Mouse (Mus musculus): ENCODE measurements around the gene Sik2. TPM values are rescaled to one million over a fixed set of nuclear protein-coding genes. Genes with fewer than 3 reads are reported as not detected.

Sik2 gene
- polyA plus RNA-seq, 1 experiment from 2014 or later = 18.2 TPM

DNA sequence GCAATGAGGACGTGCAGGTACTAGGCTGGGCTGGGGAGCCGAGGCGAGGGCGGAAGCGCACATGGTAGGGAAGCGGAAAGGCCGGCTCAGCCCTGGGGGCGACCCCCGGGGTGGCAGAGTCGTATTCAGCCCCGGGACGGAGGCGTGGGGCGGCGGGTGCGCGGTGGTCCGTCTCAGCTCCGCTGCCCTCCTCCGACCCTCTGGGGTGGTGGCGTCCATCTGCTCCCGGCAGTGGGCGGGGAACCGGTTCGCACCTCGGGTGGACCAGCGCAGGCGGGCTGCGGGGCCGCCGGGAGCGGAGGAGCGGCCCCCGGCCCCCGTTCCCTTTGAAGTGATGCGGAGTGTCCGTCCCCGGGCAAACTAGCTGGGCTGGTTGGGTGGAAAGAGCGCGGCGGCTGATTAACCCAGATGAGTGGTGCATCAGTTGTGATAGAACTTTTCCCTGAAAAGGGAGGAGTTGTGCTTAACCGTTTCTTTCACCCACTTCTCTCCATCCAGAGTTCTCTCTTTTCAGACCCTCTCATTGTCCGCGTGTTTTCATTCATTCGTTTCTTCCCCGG lies 151.7 kb downstream of the Sik2 start:
- no peaks in the 10 kb centered on the region for H3K9me3 ChIP-seq (replicated peaks)
- peak overlapping the region; percentile 83 for H3K9ac ChIP-seq
- H3K4me1 ChIP-seq = peaks cover 35% of the 10 kb centered on the region
- H3K4me3 ChIP-seq (replicated peaks) = peak overlapping the region; percentile 88
- peak overlapping the region; percentile 93 for H3K27ac ChIP-seq
- no peaks in the 10 kb centered on the region for H3K27me3 ChIP-seq
- peak overlapping the region; percentile 83 for H3K4me2 ChIP-seq
- peak; percentile 74; the same call in 1 of the 2 replicates for ATAC-seq (replicated peaks; ENCODE audit: low FRiP score)
- WGBS = under 1% methylated on average over 46 of the region's 46 CpGs
- peaks cover 35% of the 10 kb centered on the region for H3K36me3 ChIP-seq

- Histone ChIP-seq H3K9me3 (replicated peaks) (no peaks in the 10 kb centered on the region), H3K4me3 (replicated peaks) (peak overlapping the region; percentile 88), H3K36me3 (peaks cover 28% of the 10 kb centered on the region), H3K4me2 (peak overlapping the region; percentile 83), H3K27ac (peak overlapping the region; percentile 93), H3K4me1 (peaks cover 35% of the 10 kb centered on the region), H3K27me3 (no peaks in the 10 kb centered on the region), H3K9ac (peak overlapping the region; percentile 83)
- ATAC-seq (replicated peaks; ENCODE audit: low FRiP score) = peak; percentile 92
- under 1% methylated on average over 45 of the region's 45 CpGs for WGBS
These were observed 152.4 kb downstream of the Sik2 start for GRCm38 (mm10) chr9:50856341-50857081.

DNA sequence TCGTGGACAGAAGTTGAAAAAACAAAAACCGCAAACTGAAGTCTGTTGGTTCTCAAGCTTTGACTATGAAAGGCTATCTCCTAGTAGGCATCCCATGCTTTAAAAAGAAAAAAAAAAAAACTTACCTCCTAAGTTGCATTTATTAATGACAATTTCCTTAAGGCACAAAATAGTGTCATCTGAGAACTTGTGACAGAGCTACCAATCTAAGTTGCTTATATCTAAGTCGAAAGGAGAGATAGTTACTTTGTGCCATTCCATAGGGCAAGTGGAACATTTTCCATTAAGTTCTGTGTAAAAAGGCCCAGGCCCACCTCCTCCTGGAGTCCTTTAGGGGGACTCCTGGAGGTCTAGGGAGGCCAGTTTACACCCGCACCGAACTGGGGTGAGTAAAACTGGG lies 153.1 kb downstream of the Sik2 start:
- H3K4me1 ChIP-seq = peaks cover 38% of the 10 kb centered on the region
- no peak overlapping the region for H3K9ac ChIP-seq
- H3K4me2 ChIP-seq = peak overlapping the region; percentile 83
- ATAC-seq (replicated peaks; ENCODE audit: low FRiP score) = no peak
- peaks cover 21% of the 10 kb centered on the region for H3K36me3 ChIP-seq
- no peaks in the 10 kb centered on the region for H3K9me3 ChIP-seq (replicated peaks)
- H3K27me3 ChIP-seq = no peaks in the 10 kb centered on the region
- peak overlapping the region; percentile 93 for H3K27ac ChIP-seq
- 65% methylated on average over 5 of the region's 5 CpGs for WGBS
- H3K4me3 ChIP-seq (replicated peaks) = peak overlapping the region; percentile 88; the same call in 1 of the 2 replicates

- 89% methylated on average over 5 of the region's 5 CpGs for WGBS
- Histone ChIP-seq H3K27ac (no peak overlapping the region), H3K9ac (no peak overlapping the region), H3K9me3 (replicated peaks) (no peaks in the 10 kb centered on the region), H3K4me3 (replicated peaks) (no peak overlapping the region), H3K27me3 (no peaks in the 10 kb centered on the region), H3K4me1 (peaks cover 43% of the 10 kb centered on the region), H3K4me2 (no peak overlapping the region), H3K36me3 (peaks cover 16% of the 10 kb centered on the region)
- no peak for ATAC-seq (replicated peaks; ENCODE audit: low FRiP score)
These were observed 153.6 kb downstream of the Sik2 start for GRCm38 (mm10) chr9:50855133-50855766.

DNA sequence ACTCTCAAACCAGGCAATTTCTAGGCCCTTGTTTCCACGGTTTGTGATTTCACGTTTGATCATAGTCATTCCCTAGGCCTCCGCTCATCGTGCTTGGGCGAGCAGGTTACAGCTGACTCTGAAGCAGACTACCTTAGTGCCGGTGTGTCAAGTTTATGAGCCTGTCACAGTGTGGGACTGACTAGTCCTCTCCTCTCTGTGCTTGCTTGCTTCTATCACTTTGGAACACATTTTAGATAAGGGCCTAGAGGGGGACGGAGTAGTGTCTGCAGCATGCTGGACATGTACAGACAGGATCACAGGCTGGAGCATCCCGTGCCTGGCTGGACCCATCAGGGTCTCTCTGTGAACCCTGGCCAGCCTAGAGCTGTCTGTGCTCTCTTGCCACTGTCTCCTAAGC lies 154.5 kb downstream of the Sik2 start:
- Histone ChIP-seq H3K4me1 (peaks cover 51% of the 10 kb centered on the region), H3K9ac (0 out of 2 replicates have a peak overlapping the region, but pooled peaks have one; percentile 17), H3K27me3 (no peaks in the 10 kb centered on the region), H3K4me2 (no peak overlapping the region), H3K27ac (peak overlapping the region; percentile 58), H3K9me3 (replicated peaks) (no peaks in the 10 kb centered on the region), H3K4me3 (replicated peaks) (no peak overlapping the region), H3K36me3 (peaks cover 7% of the 10 kb centered on the region)
- 36% methylated on average over 8 of the region's 8 CpGs for WGBS
- peak; percentile 44; the same call in 1 of the 2 replicates for ATAC-seq (replicated peaks; ENCODE audit: low FRiP score)

DNA sequence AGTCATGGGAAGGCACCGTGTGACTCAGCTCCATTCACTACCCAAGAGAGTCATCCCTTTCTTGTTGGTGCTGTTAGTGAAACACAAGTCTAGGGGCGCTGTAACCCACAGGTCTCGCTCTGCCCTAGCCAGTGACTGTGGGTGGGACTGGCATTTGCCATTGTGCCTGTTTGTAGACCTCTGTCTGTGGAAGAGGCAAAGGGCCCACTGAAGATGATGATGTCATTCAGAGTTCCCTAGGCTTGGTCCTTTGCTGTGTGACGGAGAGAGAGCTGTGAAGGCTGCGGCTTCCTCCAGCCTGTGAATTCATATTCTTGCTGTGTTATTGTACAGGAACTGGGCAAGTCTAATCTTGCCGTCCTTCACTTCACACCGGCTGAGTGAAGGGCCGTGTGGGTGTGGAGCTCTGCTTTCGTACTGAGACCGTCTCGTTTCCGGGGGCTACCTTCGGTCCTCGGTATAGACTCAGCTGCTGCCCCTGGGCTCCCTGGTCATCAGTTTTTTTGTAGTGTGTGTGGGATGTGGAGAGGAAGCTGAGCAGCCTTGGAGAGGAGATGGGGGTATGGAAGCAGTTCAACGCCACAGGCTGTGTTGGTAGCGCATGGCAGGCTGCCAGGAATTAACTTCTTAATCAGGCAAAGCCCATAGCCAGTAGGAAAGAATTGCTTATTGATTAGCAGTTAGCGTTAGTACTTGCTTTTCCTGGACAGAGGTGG lies 156.1 kb downstream of the Sik2 start:
- peak overlapping the region; percentile 35 for H3K4me2 ChIP-seq
- no peak overlapping the region for H3K9ac ChIP-seq
- ATAC-seq (replicated peaks; ENCODE audit: low FRiP score) = no peak
- H3K27ac ChIP-seq = no peak overlapping the region; the same call in 1 of the 2 replicates
- H3K27me3 ChIP-seq = no peaks in the 10 kb centered on the region
- no peaks in the 10 kb centered on the region for H3K9me3 ChIP-seq (replicated peaks)
- 48% methylated on average over 17 of the region's 17 CpGs for WGBS
- no peaks in the 10 kb centered on the region for H3K36me3 ChIP-seq
- peaks cover 54% of the 10 kb centered on the region for H3K4me1 ChIP-seq
- H3K4me3 ChIP-seq (replicated peaks) = no peak overlapping the region

GRCm38 (mm10) chr9:50850713-50851112 lies 158.2 kb downstream of the Sik2 start:
- H3K4me1 ChIP-seq = peaks cover 59% of the 10 kb centered on the region
- H3K36me3 ChIP-seq = no peaks in the 10 kb centered on the region
- peak overlapping the region; percentile 32; the same call in 1 of the 2 replicates for H3K4me2 ChIP-seq
- no peaks in the 10 kb centered on the region for H3K27me3 ChIP-seq
- no peak overlapping the region for H3K9ac ChIP-seq
- no peak for ATAC-seq (replicated peaks; ENCODE audit: low FRiP score)
- WGBS = 63% methylated on average over 8 of the region's 8 CpGs
- H3K4me3 ChIP-seq (replicated peaks) = no peak overlapping the region
- no peak overlapping the region for H3K27ac ChIP-seq
- H3K9me3 ChIP-seq (replicated peaks) = no peaks in the 10 kb centered on the region

DNA sequence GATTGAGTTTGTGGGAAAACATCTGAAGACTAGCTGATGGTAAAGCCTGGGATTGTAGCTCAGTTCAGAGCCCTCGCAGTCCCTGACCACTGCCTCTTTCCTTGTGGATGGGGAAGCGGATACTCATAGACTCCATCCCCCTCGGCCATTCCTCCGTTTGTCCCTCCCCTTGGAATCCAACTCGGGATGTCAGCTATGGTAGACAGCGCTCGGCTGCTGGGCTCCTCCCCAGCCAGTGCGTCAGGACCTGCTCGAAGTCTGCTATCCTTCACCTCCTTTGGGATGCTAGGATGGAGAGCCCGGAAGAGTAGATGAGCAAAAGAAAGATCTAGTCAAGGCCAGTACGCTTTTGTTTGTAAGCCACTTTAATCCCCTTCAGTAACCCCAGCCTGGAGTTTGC lies 158.6 kb downstream of the Sik2 start:
- Histone ChIP-seq H3K27ac (0 out of 2 replicates have a peak overlapping the region, but pooled peaks have one; percentile 18), H3K4me3 (replicated peaks) (no peak overlapping the region), H3K4me2 (peak overlapping the region; percentile 32; the same call in 1 of the 2 replicates), H3K9me3 (replicated peaks) (no peaks in the 10 kb centered on the region), H3K9ac (no peak overlapping the region), H3K36me3 (no peaks in the 10 kb centered on the region), H3K4me1 (peaks cover 63% of the 10 kb centered on the region), H3K27me3 (no peaks in the 10 kb centered on the region)
- no peak for ATAC-seq (replicated peaks; ENCODE audit: low FRiP score)
- WGBS = 35% methylated on average over 11 of the region's 11 CpGs

DNA sequence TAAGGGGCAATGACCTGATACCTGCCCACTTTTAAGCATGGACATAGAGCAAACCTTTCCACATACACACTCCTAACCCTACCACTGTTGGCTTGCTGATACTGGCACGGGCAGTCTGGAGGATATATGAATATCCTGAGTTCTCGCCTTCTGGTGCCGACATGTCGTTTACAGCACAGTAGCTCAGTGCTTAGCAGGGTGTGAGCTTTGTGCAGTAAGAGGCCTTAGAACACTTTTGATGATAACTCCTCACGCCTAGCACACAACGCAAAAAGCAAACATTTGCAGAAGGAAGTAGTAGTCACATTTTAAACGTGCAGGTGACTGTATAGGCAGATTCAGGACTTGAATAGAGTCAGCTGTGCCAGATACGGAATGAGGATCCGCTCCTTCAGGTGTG lies 159.1 kb downstream of the Sik2 start:
- Histone ChIP-seq H3K9ac (no peak overlapping the region), H3K4me3 (replicated peaks) (no peak overlapping the region), H3K9me3 (replicated peaks) (no peaks in the 10 kb centered on the region), H3K4me2 (no peak overlapping the region), H3K27me3 (no peaks in the 10 kb centered on the region), H3K4me1 (peaks cover 68% of the 10 kb centered on the region), H3K27ac (0 out of 2 replicates have a peak overlapping the region, but pooled peaks have one; percentile 18), H3K36me3 (no peaks in the 10 kb centered on the region)
- ATAC-seq (replicated peaks; ENCODE audit: low FRiP score) = no peak
- 73% methylated on average over 9 of the region's 9 CpGs for WGBS

GRCm38 (mm10) chr9:50849249-50849648 lies 159.6 kb downstream of the Sik2 start:
- ATAC-seq (replicated peaks; ENCODE audit: low FRiP score) = 0 out of 2 replicates have a peak, but pooled peaks have one; percentile 44
- 0 out of 2 replicates have a peak overlapping the region, but pooled peaks have one; percentile 51 for H3K27ac ChIP-seq
- H3K9ac ChIP-seq = no peak overlapping the region
- H3K9me3 ChIP-seq (replicated peaks) = no peaks in the 10 kb centered on the region
- peaks cover 65% of the 10 kb centered on the region for H3K4me1 ChIP-seq
- H3K36me3 ChIP-seq = peaks cover 2% of the 10 kb centered on the region
- no peaks in the 10 kb centered on the region for H3K27me3 ChIP-seq
- no peak overlapping the region for H3K4me3 ChIP-seq (replicated peaks)
- 22% methylated on average over 8 of the region's 8 CpGs for WGBS
- H3K4me2 ChIP-seq = no peak overlapping the region

DNA sequence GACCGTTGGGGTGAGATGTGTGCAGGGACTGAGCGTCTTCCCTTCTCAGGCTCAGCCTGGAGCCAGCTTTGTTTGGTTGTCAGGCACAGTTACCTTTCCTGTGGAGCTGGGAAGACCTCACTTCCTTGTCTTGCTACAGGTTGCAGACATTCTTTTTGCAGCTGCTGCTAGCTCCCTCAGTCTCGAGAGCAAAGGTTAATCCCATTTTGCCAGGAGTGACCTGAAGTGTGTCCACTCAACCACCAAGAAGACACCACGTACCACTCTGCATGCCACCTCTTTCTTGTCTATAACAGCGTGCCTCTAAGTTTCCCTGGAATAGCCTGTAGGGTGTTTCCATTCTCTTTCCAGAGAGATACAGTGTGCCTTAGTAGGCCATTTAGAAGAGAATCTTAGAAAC lies 160.1 kb downstream of the Sik2 start:
- no peak overlapping the region for H3K9ac ChIP-seq
- no peak overlapping the region for H3K4me3 ChIP-seq (replicated peaks)
- no peaks in the 10 kb centered on the region for H3K27me3 ChIP-seq
- H3K4me2 ChIP-seq = no peak overlapping the region
- no peaks in the 10 kb centered on the region for H3K9me3 ChIP-seq (replicated peaks)
- 65% methylated on average over 5 of the region's 5 CpGs for WGBS
- no peak for ATAC-seq (replicated peaks; ENCODE audit: low FRiP score)
- H3K27ac ChIP-seq = peak overlapping the region; percentile 51; the same call in 1 of the 2 replicates
- peaks cover 7% of the 10 kb centered on the region for H3K36me3 ChIP-seq
- peaks cover 61% of the 10 kb centered on the region for H3K4me1 ChIP-seq
